Mouse (Mus musculus) intestine, postnatal 0 days (tissue): ENCODE results near the gene Icmt. TPM values are rescaled to one million over a fixed set of nuclear protein-coding genes. Genes with fewer than 3 reads are reported as not detected.

Experiments
- ATAC-seq: fragments of 200-750 bp; cut with Nextera tagmentation; 2 replicates; pipeline ENCODE4 v1.8.0; 2017; ENCODE audit warnings: mild to moderate bottlenecking, moderate TSS enrichment, moderate library complexity
- H3K27ac ChIP-seq: fragments of 300-500 bp; sonication (generic); 2 replicates; pipeline ENCODE4 v1.5.1; 2014; ENCODE audit warnings: mild to moderate bottlenecking, low read depth, low read length, moderate library complexity
- H3K27me3 ChIP-seq: fragments of 300-500 bp; sonication (generic); replicated peaks from 2 replicates; pipeline ENCODE4 v1.6.1; 2014; ENCODE audit warnings: low read length, mixed read lengths; ENCODE audit not compliant: control insufficient read depth, insufficient read depth
- H3K36me3 ChIP-seq: fragments of 300-500 bp; sonication (generic); 2 replicates; pipeline ENCODE4 v1.6.1; 2014; ENCODE audit warnings: mild to moderate bottlenecking, moderate library complexity; ENCODE audit not compliant: control insufficient read depth, insufficient read depth
- H3K4me1 ChIP-seq: fragments of 300-500 bp; sonication (generic); replicated peaks from 2 replicates; pipeline ENCODE4 v1.6.1; 2014; ENCODE audit warnings: antibody characterized with exemption, low read length, mixed read lengths; ENCODE audit not compliant: control insufficient read depth, insufficient read depth
- H3K4me2 ChIP-seq: fragments of 300-500 bp; sonication (generic); replicated peaks from 2 replicates; pipeline ENCODE4 v1.6.1; 2014; ENCODE audit warnings: low read depth, mild to moderate bottlenecking, moderate library complexity
- H3K4me3 ChIP-seq: fragments of 300-500 bp; sonication (generic); 2 replicates; pipeline ENCODE4 v1.5.1; 2014; ENCODE audit warnings: low read depth, low read length
- H3K9ac ChIP-seq: fragments of 300-500 bp; sonication (generic); 2 replicates; pipeline ENCODE4 v1.6.1; 2014; ENCODE audit warnings: mild to moderate bottlenecking, low read depth, low read length
- H3K9me3 ChIP-seq: fragments of 300-500 bp; sonication (generic); 2 replicates; pipeline ENCODE4 v1.6.1; 2016; ENCODE audit warnings: mixed run types; ENCODE audit not compliant: control insufficient read depth
- CTCF ChIP-seq: sonication (generic); IDR thresholded peaks from 2 replicates; pipeline ENCODE4 v1.5.1; 2016; ENCODE audit warnings: low read depth, mild to moderate bottlenecking, control low read depth, antibody characterized with exemption, moderate library complexity
- WGBS: fragments of 180-500 bp; shearing (Covaris S2); extraction: QIAGEN DNeasy Blood & Tissue Kit; methylation state at CpG from one replicate; pipeline ENCODE4 v1.1.7; 2014; 5-methylcytosine and 5-hydroxymethylcytosine counted together
- polyA plus RNA-seq: library from polyadenylated mRNA; unstranded; fragments of >200 nt; fragmentation: Nextera tagmentation; extraction: Ambion mirVana; gene quantifications from 2 replicates; pipeline ENCODE4 v1.2.1, GENCODE M21; 2015

Gene Icmt
- polyA plus RNA-seq, 1 experiment from 2014 or later = 12.6 TPM

- Histone ChIP-seq H3K36me3 (no peaks in the 10 kb centered on the region; the same call in 1 of the 2 replicates), H3K27ac (no peak overlapping the region), H3K4me3 (no peak overlapping the region), H3K4me2 (no peak overlapping the region), H3K9ac (no peak overlapping the region), H3K9me3 (no peaks in the 10 kb centered on the region), H3K27me3 (no peaks in the 10 kb centered on the region), H3K4me1 (peaks cover 4% of the 10 kb centered on the region; the same call in 1 of the 2 replicates)
- no peak for ATAC-seq
- TF ChIP-seq CTCF = no peak
- WGBS = 63% methylated on average over 9 of the region's 9 CpGs
Measured at GRCm38 (mm10) chr4:152263089-152263488, 33.9 kb upstream of the Icmt start.

GRCm38 (mm10) chr4:152263512-152264176 lies 33.4 kb upstream of the Icmt start:
- Histone ChIP-seq H3K36me3 (no peaks in the 10 kb centered on the region; the same call in 1 of the 2 replicates), H3K4me1 (peaks cover 4% of the 10 kb centered on the region; the same call in 1 of the 2 replicates), H3K9ac (0 out of 2 replicates have a peak overlapping the region, but pooled peaks have one; percentile 17), H3K9me3 (no peaks in the 10 kb centered on the region), H3K27ac (peak overlapping the region; percentile 62), H3K4me2 (peak overlapping the region; percentile 17), H3K27me3 (no peaks in the 10 kb centered on the region), H3K4me3 (no peak overlapping the region)
- ATAC-seq = peak; percentile 55; the same call in 1 of the 2 replicates
- no peak for TF ChIP-seq CTCF
- 41% methylated on average over 10 of the region's 10 CpGs for WGBS

- H3K27ac ChIP-seq = peak overlapping the region; percentile 62
- no peaks in the 10 kb centered on the region for H3K27me3 ChIP-seq
- no peaks in the 10 kb centered on the region; the same call in 1 of the 2 replicates for H3K36me3 ChIP-seq
- TF ChIP-seq CTCF = no peak
- peak overlapping the region; percentile 17 for H3K4me2 ChIP-seq
- ATAC-seq = peak; percentile 28; the same call in 1 of the 2 replicates
- no peak overlapping the region for H3K4me3 ChIP-seq
- H3K4me1 ChIP-seq = peaks cover 4% of the 10 kb centered on the region; the same call in 1 of the 2 replicates
- H3K9me3 ChIP-seq = no peaks in the 10 kb centered on the region
- WGBS = 46% methylated on average over 4 of the region's 4 CpGs
- 0 out of 2 replicates have a peak overlapping the region, but pooled peaks have one; percentile 17 for H3K9ac ChIP-seq
Measured at GRCm38 (mm10) chr4:152264177-152264530, 32.9 kb upstream of the Icmt start.

- Histone ChIP-seq H3K9me3 (no peaks in the 10 kb centered on the region), H3K27me3 (no peaks in the 10 kb centered on the region), H3K9ac (no peak overlapping the region), H3K4me1 (peaks cover 4% of the 10 kb centered on the region; the same call in 1 of the 2 replicates), H3K36me3 (no peaks in the 10 kb centered on the region; the same call in 1 of the 2 replicates), H3K27ac (0 out of 2 replicates have a peak overlapping the region, but pooled peaks have one; percentile 62), H3K4me2 (no peak overlapping the region), H3K4me3 (no peak overlapping the region)
- WGBS = 87% methylated on average over 9 of the region's 9 CpGs
- ATAC-seq = no peak
- peak; percentile 64 for TF ChIP-seq CTCF
Measured at GRCm38 (mm10) chr4:152264867-152265568, 32.0 kb upstream of the Icmt start.

GRCm38 (mm10) chr4:152265791-152266190 lies 31.2 kb upstream of the Icmt start:
- no peaks in the 10 kb centered on the region; the same call in 1 of the 2 replicates for H3K36me3 ChIP-seq
- ATAC-seq = no peak
- H3K4me2 ChIP-seq = no peak overlapping the region
- H3K27me3 ChIP-seq = no peaks in the 10 kb centered on the region
- WGBS = 72% methylated on average over 5 of the region's 5 CpGs
- no peak overlapping the region for H3K27ac ChIP-seq
- H3K9me3 ChIP-seq = no peaks in the 10 kb centered on the region
- no peak overlapping the region for H3K9ac ChIP-seq
- H3K4me1 ChIP-seq = peaks cover 4% of the 10 kb centered on the region; the same call in 1 of the 2 replicates
- TF ChIP-seq CTCF = no peak
- no peak overlapping the region for H3K4me3 ChIP-seq

GRCm38 (mm10) chr4:152266236-152266895 lies 30.7 kb upstream of the Icmt start:
- no peak overlapping the region for H3K4me2 ChIP-seq
- no peak for TF ChIP-seq CTCF
- no peaks in the 10 kb centered on the region; the same call in 1 of the 2 replicates for H3K36me3 ChIP-seq
- no peak overlapping the region for H3K9ac ChIP-seq
- no peaks in the 10 kb centered on the region for H3K27me3 ChIP-seq
- WGBS = 59% methylated on average over 10 of the region's 10 CpGs
- H3K27ac ChIP-seq = no peak overlapping the region
- H3K9me3 ChIP-seq = no peaks in the 10 kb centered on the region
- no peak overlapping the region for H3K4me3 ChIP-seq
- ATAC-seq = no peak
- H3K4me1 ChIP-seq = peaks cover 4% of the 10 kb centered on the region; the same call in 1 of the 2 replicates
